Mouse (Mus musculus) embryonic facial prominence, embryonic 13.5 days (tissue): Measurements from ENCODE around the gene Klhl22. TPM values are rescaled to one million over a fixed set of nuclear protein-coding genes. Genes with fewer than 3 reads are reported as not detected.
A peak's percentile ranks its signal among the peaks of the same experiment; 100 is the strongest.

Source experiments
- ATAC-seq: fragments of 200-750 bp; cut with Nextera tagmentation; 2 replicates; pipeline ENCODE4 v1.8.0; 2017; ENCODE audit warnings: low read depth; ENCODE audit not compliant: insufficient number of reproducible peaks, insufficient read depth, low FRiP score, low TSS enrichment
- H3K27ac ChIP-seq: fragments of 300-500 bp; sonication (generic); 2 replicates; pipeline ENCODE4 v1.5.1; 2015; ENCODE audit warnings: moderate library complexity, mild to moderate bottlenecking, inconsistent platforms
- H3K27me3 ChIP-seq: fragments of 300-500 bp; sonication (generic); 2 replicates; pipeline ENCODE4 v1.6.1; 2015; ENCODE audit warnings: mild to moderate bottlenecking, inconsistent platforms
- H3K36me3 ChIP-seq: fragments of 300-500 bp; sonication (generic); 2 replicates; pipeline ENCODE4 v1.6.1; 2015; ENCODE audit warnings: mild to moderate bottlenecking, inconsistent platforms
- H3K4me1 ChIP-seq: fragments of 300-500 bp; sonication (generic); 2 replicates; pipeline ENCODE4 v1.6.1; 2015; ENCODE audit warnings: inconsistent platforms
- H3K4me2 ChIP-seq: fragments of 300-500 bp; sonication (generic); 2 replicates; pipeline ENCODE4 v1.6.1; 2015; ENCODE audit warnings: moderate library complexity, mild to moderate bottlenecking, inconsistent platforms
- H3K4me3 ChIP-seq: fragments of 300-500 bp; sonication (generic); 2 replicates; pipeline ENCODE4 v1.5.1; 2015; ENCODE audit warnings: mild to moderate bottlenecking, inconsistent platforms
- H3K9ac ChIP-seq: fragments of 300-500 bp; sonication (generic); 2 replicates; pipeline ENCODE4 v1.6.1; 2015; ENCODE audit warnings: mild to moderate bottlenecking, inconsistent platforms
- H3K9me3 ChIP-seq: fragments of 300-500 bp; sonication (generic); 2 replicates; pipeline ENCODE4 v1.6.1; 2016; ENCODE audit warnings: inconsistent platforms
- WGBS: fragments of 180-500 bp; shearing (Covaris S2); methylation state at CpG from one replicate; pipeline ENCODE4 v1.1.7; 2015; ENCODE audit warnings: mixed read lengths; 5-methylcytosine and 5-hydroxymethylcytosine counted together
- polyA plus RNA-seq: library from polyadenylated mRNA; unstranded; fragments of >200 nt; fragmentation: Nextera tagmentation; extraction: Ambion mirVana; gene quantifications from 2 replicates; pipeline ENCODE4 v1.2.1, GENCODE M21; 2015

Gene Klhl22
- polyA plus RNA-seq, 1 experiment from 2014 or later: 97.7 TPM

- Histone ChIP-seq H3K9me3 (no peaks in the 10 kb centered on the region), H3K4me2 (peak overlapping the region; percentile 90), H3K27ac (peak overlapping the region; percentile 84), H3K4me1 (peaks cover 31% of the 10 kb centered on the region), H3K4me3 (peak overlapping the region; percentile 74), H3K9ac (peak overlapping the region; percentile 97), H3K27me3 (no peaks in the 10 kb centered on the region), H3K36me3 (peaks cover 8% of the 10 kb centered on the region; the same call in 1 of the 2 replicates)
- no peak for ATAC-seq
- WGBS: 49% methylated on average over 9 of the region's 9 CpGs
These were observed 516 bp upstream of the Klhl22 start for GRCm38 (mm10) chr16:17758902-17759301.

GRCm38 (mm10) chr16:17759813-17760321 lies 449 bp downstream of the Klhl22 start:
- under 1% methylated on average over 49 of the region's 54 CpGs for WGBS
- H3K4me2 ChIP-seq: peak overlapping the region; percentile 90
- peaks cover 35% of the 10 kb centered on the region for H3K4me1 ChIP-seq
- H3K27ac ChIP-seq: peak overlapping the region; percentile 84
- no peaks in the 10 kb centered on the region for H3K27me3 ChIP-seq
- peak overlapping the region; percentile 74 for H3K4me3 ChIP-seq
- 0 out of 2 replicates have a peak, but pooled peaks have one; percentile 27 for ATAC-seq
- peak overlapping the region; percentile 97 for H3K9ac ChIP-seq
- H3K9me3 ChIP-seq: no peaks in the 10 kb centered on the region
- peaks cover 15% of the 10 kb centered on the region for H3K36me3 ChIP-seq

- Histone ChIP-seq H3K27ac (no peak overlapping the region), H3K9ac (peak overlapping the region; percentile 97), H3K27me3 (no peaks in the 10 kb centered on the region), H3K4me2 (peak overlapping the region; percentile 90), H3K4me1 (peaks cover 36% of the 10 kb centered on the region), H3K4me3 (peak overlapping the region; percentile 74), H3K36me3 (peaks cover 22% of the 10 kb centered on the region), H3K9me3 (no peaks in the 10 kb centered on the region)
- no peak for ATAC-seq
- 31% methylated on average over 8 of the region's 8 CpGs for WGBS
These were observed 1.2 kb downstream of the Klhl22 start for GRCm38 (mm10) chr16:17760657-17761056.

- H3K9ac ChIP-seq: no peak overlapping the region
- 30% methylated on average over 1 of the region's 1 CpGs for WGBS
- peak overlapping the region; percentile 90 for H3K4me2 ChIP-seq
- no peaks in the 10 kb centered on the region for H3K27me3 ChIP-seq
- H3K4me1 ChIP-seq: peaks cover 37% of the 10 kb centered on the region
- no peak for ATAC-seq
- peaks cover 27% of the 10 kb centered on the region for H3K36me3 ChIP-seq
- no peak overlapping the region for H3K27ac ChIP-seq
- H3K4me3 ChIP-seq: peak overlapping the region; percentile 74; the same call in 1 of the 2 replicates
- H3K9me3 ChIP-seq: no peaks in the 10 kb centered on the region
These were observed 1.7 kb downstream of the Klhl22 start for GRCm38 (mm10) chr16:17761074-17761473.

GRCm38 (mm10) chr16:17764108-17764511 lies 4.7 kb downstream of the Klhl22 start:
- no peaks in the 10 kb centered on the region for H3K27me3 ChIP-seq
- H3K4me3 ChIP-seq: no peak overlapping the region
- H3K4me1 ChIP-seq: peaks cover 30% of the 10 kb centered on the region
- H3K27ac ChIP-seq: no peak overlapping the region
- 89% methylated on average over 4 of the region's 4 CpGs for WGBS
- no peak overlapping the region for H3K4me2 ChIP-seq
- H3K36me3 ChIP-seq: peaks cover 54% of the 10 kb centered on the region
- H3K9ac ChIP-seq: no peak overlapping the region
- ATAC-seq: no peak
- H3K9me3 ChIP-seq: no peaks in the 10 kb centered on the region

- Histone ChIP-seq H3K9ac (no peak overlapping the region), H3K36me3 (peaks cover 84% of the 10 kb centered on the region), H3K27me3 (no peaks in the 10 kb centered on the region), H3K9me3 (no peaks in the 10 kb centered on the region), H3K4me3 (no peak overlapping the region), H3K4me2 (no peak overlapping the region), H3K4me1 (peaks cover 9% of the 10 kb centered on the region), H3K27ac (no peak overlapping the region)
- no peak for ATAC-seq
- WGBS: 80% methylated on average over 7 of the region's 7 CpGs
These were observed 9.4 kb downstream of the Klhl22 start for GRCm38 (mm10) chr16:17768834-17769233.

- Histone ChIP-seq H3K9me3 (no peaks in the 10 kb centered on the region), H3K4me3 (no peak overlapping the region), H3K9ac (no peak overlapping the region), H3K27me3 (no peaks in the 10 kb centered on the region), H3K4me1 (peaks cover 3% of the 10 kb centered on the region; the same call in 1 of the 2 replicates), H3K27ac (no peak overlapping the region; the same call in 1 of the 2 replicates), H3K36me3 (peaks cover 81% of the 10 kb centered on the region), H3K4me2 (no peak overlapping the region)
- WGBS: 74% methylated on average over 4 of the region's 4 CpGs
- ATAC-seq: no peak
These were observed 11.9 kb downstream of the Klhl22 start for GRCm38 (mm10) chr16:17771117-17771865.

GRCm38 (mm10) chr16:17776828-17777227 lies 17.4 kb downstream of the Klhl22 start:
- Histone ChIP-seq H3K4me1 (peaks cover 3% of the 10 kb centered on the region; the same call in 1 of the 2 replicates), H3K9ac (no peak overlapping the region), H3K4me3 (no peak overlapping the region), H3K27ac (no peak overlapping the region), H3K9me3 (no peaks in the 10 kb centered on the region), H3K27me3 (no peaks in the 10 kb centered on the region), H3K36me3 (peaks cover 79% of the 10 kb centered on the region), H3K4me2 (no peak overlapping the region)
- no peak for ATAC-seq
- WGBS: 67% methylated on average over 11 of the region's 11 CpGs

- Histone ChIP-seq H3K9me3 (no peaks in the 10 kb centered on the region), H3K9ac (no peak overlapping the region), H3K4me2 (no peak overlapping the region), H3K36me3 (peaks cover 82% of the 10 kb centered on the region), H3K4me3 (no peak overlapping the region), H3K4me1 (no peaks in the 10 kb centered on the region), H3K27ac (no peak overlapping the region), H3K27me3 (no peaks in the 10 kb centered on the region)
- ATAC-seq: no peak
- 74% methylated on average over 4 of the region's 4 CpGs for WGBS
These were observed 18.8 kb downstream of the Klhl22 start for GRCm38 (mm10) chr16:17778223-17778622.

- Histone ChIP-seq H3K4me3 (no peak overlapping the region), H3K36me3 (peaks cover 87% of the 10 kb centered on the region), H3K27ac (no peak overlapping the region), H3K9me3 (no peaks in the 10 kb centered on the region), H3K4me2 (no peak overlapping the region), H3K27me3 (no peaks in the 10 kb centered on the region), H3K9ac (no peak overlapping the region), H3K4me1 (no peaks in the 10 kb centered on the region)
- ATAC-seq: no peak
- WGBS: 77% methylated on average over 1 of the region's 1 CpGs
These were observed 20.3 kb downstream of the Klhl22 start for GRCm38 (mm10) chr16:17779692-17780091.

- 50% methylated on average over 3 of the region's 3 CpGs for WGBS
- no peak overlapping the region for H3K4me2 ChIP-seq
- H3K9me3 ChIP-seq: no peaks in the 10 kb centered on the region
- H3K4me3 ChIP-seq: no peak overlapping the region
- H3K36me3 ChIP-seq: peaks cover 93% of the 10 kb centered on the region
- no peak for ATAC-seq
- no peak overlapping the region for H3K27ac ChIP-seq
- no peaks in the 10 kb centered on the region for H3K4me1 ChIP-seq
- no peaks in the 10 kb centered on the region for H3K27me3 ChIP-seq
- no peak overlapping the region for H3K9ac ChIP-seq
These were observed 25.9 kb downstream of the Klhl22 start for GRCm38 (mm10) chr16:17785337-17785736.

- H3K4me3 ChIP-seq: no peak overlapping the region
- 75% methylated on average over 3 of the region's 3 CpGs for WGBS
- H3K36me3 ChIP-seq: peaks cover 61% of the 10 kb centered on the region
- peaks cover 5% of the 10 kb centered on the region for H3K27me3 ChIP-seq
- H3K4me1 ChIP-seq: peaks cover 19% of the 10 kb centered on the region
- H3K9ac ChIP-seq: no peak overlapping the region
- no peaks in the 10 kb centered on the region for H3K9me3 ChIP-seq
- no peak overlapping the region for H3K27ac ChIP-seq
- H3K4me2 ChIP-seq: no peak overlapping the region
- no peak for ATAC-seq
These were observed 33.3 kb downstream of the Klhl22 start for GRCm38 (mm10) chr16:17792728-17793127.
